Mouse (Mus musculus): Measurements from ENCODE around the gene Rpl32.

DNA sequence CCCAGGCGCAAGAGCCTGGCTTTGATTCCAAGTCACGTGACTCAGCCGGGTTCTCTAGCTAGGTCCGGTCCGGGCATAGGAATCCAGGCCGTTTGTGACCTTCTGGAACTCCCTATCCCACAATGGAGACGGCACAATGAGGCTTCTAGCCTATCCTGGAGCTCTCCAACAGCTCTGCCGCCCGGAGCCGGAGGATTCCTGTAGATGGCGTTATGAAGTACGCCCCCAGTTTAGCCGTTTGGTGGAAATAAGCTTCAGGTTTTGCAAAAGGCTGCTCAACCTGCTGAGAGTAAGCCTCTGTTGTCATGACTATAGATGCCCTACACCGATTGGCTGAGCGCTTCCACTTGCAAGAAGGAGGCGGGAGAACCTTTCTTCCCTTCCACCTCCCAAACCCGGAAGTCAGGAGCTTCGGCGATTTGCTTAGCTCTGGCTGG, 29.6 kb upstream of the Rpl32 start, which contains the start of gene Efcab12:
- no peak for TF ChIP-seq CTCF (IDR thresholded peaks at IDR 0.05; ENCODE audit: low read depth, low read length)
- TF ChIP-seq POLR2A (IDR thresholded peaks at IDR 0.05; ENCODE audit: extremely low read depth, insufficient read depth, low read length): no peak
